Mouse (Mus musculus): ENCODE measurements around the gene Rbm33.
A peak's percentile ranks its signal among the peaks of the same experiment; 100 is the strongest.

Rbm33 gene

GRCm38 (mm10) chr5:28316722-28317245 lies at the start of gene Rbm33:
TSS of gene Rbm33 (plus strand) at chr5:28317121.
- peak; percentile 83 for DNase-seq (ENCODE audit: low spot score)

GRCm38 (mm10) chr5:28267576-28267975 lies 49.3 kb upstream of the Rbm33 start:
- no peak for DNase-seq (ENCODE audit: low spot score)

DNA sequence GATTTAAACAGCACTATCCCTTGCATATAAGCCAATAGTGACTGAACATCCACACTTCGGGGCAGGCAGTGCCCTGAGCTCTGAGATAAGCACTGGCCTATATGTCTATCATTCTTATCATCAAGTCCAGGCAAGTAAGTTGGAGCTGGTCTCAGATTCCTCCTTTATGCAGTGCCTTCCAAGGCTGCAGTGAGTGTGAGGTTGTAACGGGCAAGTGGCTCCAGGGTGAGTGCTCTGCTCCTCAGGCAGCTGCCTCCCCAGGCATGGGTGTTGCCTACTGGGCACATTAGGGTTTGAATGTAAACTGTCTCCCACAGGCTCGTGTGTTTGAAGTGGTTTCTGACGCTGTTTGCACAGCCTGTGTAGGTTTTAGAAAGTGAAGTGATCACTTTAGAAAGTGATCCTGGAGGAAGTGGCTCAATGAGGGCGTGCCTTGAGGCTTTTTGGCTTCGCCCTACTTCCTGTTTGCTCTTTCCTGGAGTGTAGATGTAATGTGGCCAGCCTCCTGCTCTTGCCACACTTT lies 47.4 kb upstream of the Rbm33 start:
- DNase-seq (ENCODE audit: low spot score): peak; percentile 28

- no peak for DNase-seq (ENCODE audit: low spot score)
Observed at GRCm38 (mm10) chr5:28272836-28273235, 44.1 kb upstream of the Rbm33 start.

DNA sequence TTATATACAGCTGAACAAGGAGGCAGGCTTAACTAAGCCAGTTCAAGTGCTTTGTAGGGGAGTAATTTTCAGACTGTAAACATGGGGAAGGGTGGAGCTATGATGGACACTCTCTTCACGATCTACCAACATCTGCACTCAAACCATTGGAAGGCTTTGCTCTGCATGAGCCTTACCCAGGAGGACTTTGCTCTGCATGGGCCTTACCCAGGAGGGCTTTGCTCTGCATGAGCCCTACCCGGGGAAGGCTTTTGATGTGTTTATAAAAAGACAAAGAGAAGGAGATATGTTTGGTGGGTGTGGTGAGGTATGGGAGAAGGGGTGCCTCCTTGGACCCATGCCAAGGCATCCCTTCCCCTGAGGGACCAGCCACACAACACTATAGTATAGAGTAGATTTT lies 39.6 kb upstream of the Rbm33 start:
- DNase-seq (ENCODE audit: low spot score): no peak

GRCm38 (mm10) chr5:28289111-28289510 lies 27.8 kb upstream of the Rbm33 start:
- no peak for DNase-seq (ENCODE audit: low spot score)

- DNase-seq (ENCODE audit: low spot score): no peak
Observed at GRCm38 (mm10) chr5:28290630-28291029, 26.3 kb upstream of the Rbm33 start.

- no peak for DNase-seq (ENCODE audit: low spot score)
Observed at GRCm38 (mm10) chr5:28291118-28291850, 25.6 kb upstream of the Rbm33 start.

DNA sequence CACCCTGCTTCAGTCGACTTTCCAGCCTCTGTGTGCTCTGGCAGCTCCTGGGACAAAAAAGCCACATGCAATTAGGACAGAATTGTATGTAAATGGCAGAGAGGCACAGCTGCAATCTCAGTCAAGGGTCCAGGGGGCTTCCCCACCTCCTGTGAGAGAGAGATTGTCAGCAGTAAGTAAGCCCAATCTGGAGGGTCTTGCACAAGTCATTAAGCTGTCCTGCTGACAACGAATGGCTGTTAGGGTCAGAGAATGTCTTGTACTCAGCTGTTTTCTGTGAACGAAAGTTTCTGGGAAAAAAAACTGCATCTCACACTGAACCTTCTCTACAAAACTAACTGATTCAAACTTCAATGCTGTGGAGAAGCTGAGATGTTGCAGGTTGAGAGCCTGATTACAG lies 24.6 kb upstream of the Rbm33 start:
- no peak for DNase-seq (ENCODE audit: low spot score)

GRCm38 (mm10) chr5:28293990-28294389 lies 22.9 kb upstream of the Rbm33 start:
- peak; percentile 56 for DNase-seq (ENCODE audit: low spot score)

GRCm38 (mm10) chr5:28298161-28298560 lies 18.8 kb upstream of the Rbm33 start:
- DNase-seq (ENCODE audit: low spot score): no peak

DNA sequence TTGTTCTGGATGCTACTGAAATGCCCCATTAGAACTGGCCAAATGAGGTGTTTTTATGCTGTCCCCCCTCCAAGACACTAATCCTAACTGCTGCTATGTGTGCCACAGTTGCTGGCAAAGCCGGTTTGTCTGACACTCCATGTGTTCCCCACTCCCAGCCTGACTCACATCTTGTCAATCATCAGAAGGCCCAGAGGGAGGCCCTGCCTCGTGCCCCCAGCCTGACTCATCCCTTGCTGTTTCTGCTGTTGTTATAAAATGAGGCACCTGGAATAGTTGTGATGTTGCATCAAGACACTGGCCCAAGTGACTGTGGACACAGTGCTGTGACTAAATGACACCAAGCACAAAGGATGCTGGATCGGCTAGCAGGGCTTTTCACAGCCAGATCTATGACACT lies 18.2 kb upstream of the Rbm33 start:
- no peak for DNase-seq (ENCODE audit: low spot score)

- no peak for DNase-seq (ENCODE audit: low spot score)
Observed at GRCm38 (mm10) chr5:28299346-28299745, 17.6 kb upstream of the Rbm33 start.

GRCm38 (mm10) chr5:28302671-28303070 lies 14.2 kb upstream of the Rbm33 start:
- no peak for DNase-seq (ENCODE audit: low spot score)

DNA sequence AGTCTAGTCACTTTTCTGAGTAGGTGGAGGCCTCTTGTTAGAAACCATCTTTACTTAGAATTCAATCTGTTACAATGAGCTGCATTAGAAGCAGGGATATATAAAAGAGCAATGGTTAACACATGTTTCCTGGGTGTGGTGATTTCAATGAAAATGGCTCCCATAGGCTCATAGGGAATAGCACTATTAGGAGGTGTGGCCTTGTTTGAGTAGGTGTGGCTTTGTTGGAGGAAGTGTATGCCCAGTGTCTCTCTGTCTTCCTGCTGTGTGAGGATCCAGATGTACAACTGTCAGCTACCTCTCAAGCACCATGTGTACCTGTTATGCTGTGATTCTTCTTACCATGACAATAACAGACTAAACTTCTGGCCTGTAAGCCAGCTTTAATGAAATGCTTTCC lies 12.4 kb upstream of the Rbm33 start:
- no peak for DNase-seq (ENCODE audit: low spot score)

- DNase-seq (ENCODE audit: low spot score): no peak
Observed at GRCm38 (mm10) chr5:28315526-28315925, 1.4 kb upstream of the Rbm33 start.

GRCm38 (mm10) chr5:28316151-28316721 lies 685 bp upstream of the Rbm33 start:
- DNase-seq (ENCODE audit: low spot score): no peak

DNA sequence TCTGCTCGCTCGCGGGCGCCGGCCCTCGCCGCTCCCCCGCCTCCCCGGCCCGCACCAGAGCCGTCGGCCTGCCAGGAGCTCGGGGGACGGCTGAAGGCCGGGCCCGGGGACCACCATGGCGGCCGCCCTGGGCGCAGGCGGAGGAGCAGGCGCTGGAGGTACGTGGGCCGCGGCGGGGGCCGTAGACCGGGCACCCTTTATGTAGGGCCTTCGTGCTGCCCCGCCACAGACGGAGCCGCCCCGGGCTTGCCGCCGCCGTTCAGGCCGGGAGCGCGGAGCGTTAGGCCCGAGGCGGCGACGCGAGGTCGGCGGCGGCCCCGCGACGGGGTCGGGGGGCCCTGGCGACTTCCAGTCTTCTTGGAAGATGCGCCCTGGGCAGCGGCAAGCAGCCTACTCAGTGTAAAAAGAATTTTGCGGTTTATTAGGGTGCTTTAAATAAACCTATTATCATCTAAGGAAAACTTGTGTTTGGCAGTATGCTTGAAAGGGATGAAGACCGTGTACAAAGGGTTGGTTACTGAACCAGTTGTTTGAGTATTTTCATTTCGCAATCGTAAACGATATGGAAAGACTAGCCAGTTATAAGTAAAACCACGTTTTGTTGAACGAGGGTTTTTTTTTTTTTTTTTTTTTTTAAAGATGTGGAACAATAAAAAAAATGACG lies 464 bp downstream of the Rbm33 start:
- DNase-seq (ENCODE audit: low spot score): peak; percentile 30

GRCm38 (mm10) chr5:28317917-28318267 lies 971 bp downstream of the Rbm33 start:
- peak; percentile 41 for DNase-seq (ENCODE audit: low spot score)

- DNase-seq (ENCODE audit: low spot score): no peak
Observed at GRCm38 (mm10) chr5:28318671-28319070, 1.8 kb downstream of the Rbm33 start.

GRCm38 (mm10) chr5:28321769-28322168 lies 4.8 kb downstream of the Rbm33 start:
- no peak for DNase-seq (ENCODE audit: low spot score)

GRCm38 (mm10) chr5:28322189-28322588 lies 5.3 kb downstream of the Rbm33 start:
- no peak for DNase-seq (ENCODE audit: low spot score)

GRCm38 (mm10) chr5:28323822-28324221 lies 6.9 kb downstream of the Rbm33 start:
- DNase-seq (ENCODE audit: low spot score): no peak

Measured in c-Kit-positive CD71-positive TER-119-positive erythroid progenitor cells, embryonic 14.5 days (primary cell).